Mouse (Mus musculus): ENCODE measurements around the gene 1700016K19Rik.

DNA sequence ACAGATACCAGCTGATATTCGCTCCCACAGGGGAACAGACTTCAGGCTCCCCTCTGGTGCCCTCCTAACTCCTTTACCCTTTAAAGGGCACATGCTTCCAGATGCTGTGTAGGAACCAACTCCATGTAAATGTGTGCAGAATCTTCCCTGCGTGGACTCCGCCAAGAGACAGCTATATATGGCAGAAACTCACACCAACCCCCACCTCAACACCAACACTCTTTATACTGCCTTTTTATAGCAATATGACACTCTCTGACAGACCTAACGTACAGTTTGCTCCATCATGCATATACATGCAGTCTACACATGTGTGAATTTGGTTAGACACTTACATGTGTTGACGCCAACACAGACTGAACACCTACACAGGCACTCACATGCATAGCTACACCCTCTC lies 989 bp downstream of the 1700016K19Rik start:
- TF ChIP-seq POLR2A (IDR thresholded peaks at IDR 0.05; ENCODE audit: borderline replicate concordance, extremely low read depth, insufficient read depth, insufficient read length, poor library complexity, severe bottlenecking) = no peak
- no peak for TF ChIP-seq CTCF (IDR thresholded peaks at IDR 0.05; ENCODE audit: borderline replicate concordance, extremely low read depth, insufficient read depth, insufficient read length)
